Mouse (Mus musculus): ENCODE results near the gene Csdc2. TPM values are rescaled to one million over a fixed set of nuclear protein-coding genes. Genes with fewer than 3 reads are reported as not detected.

Gene Csdc2
- polyA plus RNA-seq, 1 experiment = 5.6 TPM

GRCm38 (mm10) chr15:81914668-81915067, 21.9 kb upstream of the Csdc2 start:
- 80% methylated on average over 5 of the region's 5 CpGs for WGBS
- peaks cover 2% of the 10 kb centered on the region for H3K36me3 ChIP-seq (ENCODE audit: control insufficient read depth, insufficient read depth, low read length)

GRCm38 (mm10) chr15:81915663-81916062, 20.9 kb upstream of the Csdc2 start:
- Histone ChIP-seq H3K4me1 (ENCODE audit: control insufficient read depth, insufficient read depth, low read length) (peaks cover 6% of the 10 kb centered on the region; the same call in 1 of the 2 replicates), H3K27me3 (replicated peaks; ENCODE audit: control insufficient read depth, insufficient read depth, low read length) (no peaks in the 10 kb centered on the region), H3K4me3 (ENCODE audit: insufficient read depth, low read depth, low read length) (no peak overlapping the region), H3K36me3 (ENCODE audit: control insufficient read depth, insufficient read depth, low read length) (peaks cover 2% of the 10 kb centered on the region), H3K27ac (ENCODE audit: insufficient read depth, low read depth, low read length) (no peak overlapping the region)
- DNase-seq = no peak
- 52% methylated on average over 5 of the region's 5 CpGs for WGBS
- TF ChIP-seq POLR2A (IDR thresholded peaks at IDR 0.05; ENCODE audit: low read depth, low read length) (no peak), CTCF (conservative IDR thresholded peaks at IDR 0.05; ENCODE audit: insufficient read depth, insufficient read length, low read depth, low read length) (no peak)

More at GRCm38 (mm10) chr15:81914668-81915067, 21.9 kb upstream of the Csdc2 start:
- no peaks in the 10 kb centered on the region for H3K27me3 ChIP-seq (replicated peaks; ENCODE audit: control insufficient read depth, insufficient read depth, low read length)
- H3K4me3 ChIP-seq (ENCODE audit: insufficient read depth, low read depth, low read length) = no peak overlapping the region
- peaks cover 6% of the 10 kb centered on the region; the same call in 1 of the 2 replicates for H3K4me1 ChIP-seq (ENCODE audit: control insufficient read depth, insufficient read depth, low read length)
- H3K27ac ChIP-seq (ENCODE audit: insufficient read depth, low read depth, low read length) = no peak overlapping the region
- no peak for DNase-seq
- no peak for TF ChIP-seq POLR2A (IDR thresholded peaks at IDR 0.05; ENCODE audit: low read depth, low read length)
- no peak for TF ChIP-seq CTCF (conservative IDR thresholded peaks at IDR 0.05; ENCODE audit: insufficient read depth, insufficient read length, low read depth, low read length)

GRCm38 (mm10) chr15:81917201-81917600, 19.4 kb upstream of the Csdc2 start:
- no peaks in the 10 kb centered on the region for H3K27me3 ChIP-seq (replicated peaks; ENCODE audit: control insufficient read depth, insufficient read depth, low read length)
- H3K4me1 ChIP-seq (ENCODE audit: control insufficient read depth, insufficient read depth, low read length) = peaks cover 6% of the 10 kb centered on the region; the same call in 1 of the 2 replicates
- 69% methylated on average over 12 of the region's 12 CpGs for WGBS
- no peak overlapping the region for H3K4me3 ChIP-seq (ENCODE audit: insufficient read depth, low read depth, low read length)
- no peak overlapping the region for H3K27ac ChIP-seq (ENCODE audit: insufficient read depth, low read depth, low read length)
- TF ChIP-seq CTCF (conservative IDR thresholded peaks at IDR 0.05; ENCODE audit: insufficient read depth, insufficient read length, low read depth, low read length) (no peak), POLR2A (IDR thresholded peaks at IDR 0.05; ENCODE audit: low read depth, low read length) (no peak)
- no peak for DNase-seq
- H3K36me3 ChIP-seq (ENCODE audit: control insufficient read depth, insufficient read depth, low read length) = no peaks in the 10 kb centered on the region; the same call in 1 of the 2 replicates

- Histone ChIP-seq H3K27me3 (replicated peaks; ENCODE audit: control insufficient read depth, insufficient read depth, low read length) (no peaks in the 10 kb centered on the region), H3K36me3 (ENCODE audit: control insufficient read depth, insufficient read depth, low read length) (no peaks in the 10 kb centered on the region; the same call in 1 of the 2 replicates), H3K4me1 (ENCODE audit: control insufficient read depth, insufficient read depth, low read length) (peaks cover 6% of the 10 kb centered on the region; the same call in 1 of the 2 replicates), H3K4me3 (ENCODE audit: insufficient read depth, low read depth, low read length) (no peak overlapping the region), H3K27ac (ENCODE audit: insufficient read depth, low read depth, low read length) (no peak overlapping the region)
- peak; percentile 98 for TF ChIP-seq CTCF (conservative IDR thresholded peaks at IDR 0.05; ENCODE audit: insufficient read depth, insufficient read length, low read depth, low read length)
- no peak for TF ChIP-seq POLR2A (IDR thresholded peaks at IDR 0.05; ENCODE audit: low read depth, low read length)
- DNase-seq = peak; percentile 78
- 56% methylated on average over 6 of the region's 6 CpGs for WGBS
Observed at GRCm38 (mm10) chr15:81917621-81918463, 18.7 kb upstream of the Csdc2 start.

GRCm38 (mm10) chr15:81919062-81919461, 17.5 kb upstream of the Csdc2 start:
- peak; percentile 64 for DNase-seq
- H3K4me3 ChIP-seq (ENCODE audit: insufficient read depth, low read depth, low read length) = no peak overlapping the region
- no peaks in the 10 kb centered on the region; the same call in 1 of the 2 replicates for H3K36me3 ChIP-seq (ENCODE audit: control insufficient read depth, insufficient read depth, low read length)
- H3K27ac ChIP-seq (ENCODE audit: insufficient read depth, low read depth, low read length) = no peak overlapping the region
- 32% methylated on average over 5 of the region's 5 CpGs for WGBS
- TF ChIP-seq POLR2A (IDR thresholded peaks at IDR 0.05; ENCODE audit: low read depth, low read length) (no peak), CTCF (conservative IDR thresholded peaks at IDR 0.05; ENCODE audit: insufficient read depth, insufficient read length, low read depth, low read length) (no peak)
- H3K4me1 ChIP-seq (ENCODE audit: control insufficient read depth, insufficient read depth, low read length) = peaks cover 6% of the 10 kb centered on the region; the same call in 1 of the 2 replicates
- no peaks in the 10 kb centered on the region for H3K27me3 ChIP-seq (replicated peaks; ENCODE audit: control insufficient read depth, insufficient read depth, low read length)

- Histone ChIP-seq H3K27ac (ENCODE audit: insufficient read depth, low read depth, low read length) (no peak overlapping the region), H3K4me3 (ENCODE audit: insufficient read depth, low read depth, low read length) (no peak overlapping the region), H3K27me3 (replicated peaks; ENCODE audit: control insufficient read depth, insufficient read depth, low read length) (no peaks in the 10 kb centered on the region), H3K36me3 (ENCODE audit: control insufficient read depth, insufficient read depth, low read length) (no peaks in the 10 kb centered on the region), H3K4me1 (ENCODE audit: control insufficient read depth, insufficient read depth, low read length) (peaks cover 11% of the 10 kb centered on the region; the same call in 1 of the 2 replicates)
- WGBS = 84% methylated on average over 10 of the region's 10 CpGs
- no peak for TF ChIP-seq POLR2A (IDR thresholded peaks at IDR 0.05; ENCODE audit: low read depth, low read length)
- TF ChIP-seq CTCF (conservative IDR thresholded peaks at IDR 0.05; ENCODE audit: insufficient read depth, insufficient read length, low read depth, low read length) = no peak
- DNase-seq = no peak
Observed at GRCm38 (mm10) chr15:81920546-81921217, 15.9 kb upstream of the Csdc2 start.

- H3K27me3 ChIP-seq (replicated peaks; ENCODE audit: control insufficient read depth, insufficient read depth, low read length) = no peaks in the 10 kb centered on the region
- H3K4me3 ChIP-seq (ENCODE audit: insufficient read depth, low read depth, low read length) = no peak overlapping the region
- H3K27ac ChIP-seq (ENCODE audit: insufficient read depth, low read depth, low read length) = no peak overlapping the region
- H3K4me1 ChIP-seq (ENCODE audit: control insufficient read depth, insufficient read depth, low read length) = peaks cover 11% of the 10 kb centered on the region; the same call in 1 of the 2 replicates
- WGBS = 62% methylated on average over 5 of the region's 5 CpGs
- no peaks in the 10 kb centered on the region for H3K36me3 ChIP-seq (ENCODE audit: control insufficient read depth, insufficient read depth, low read length)
- TF ChIP-seq POLR2A (IDR thresholded peaks at IDR 0.05; ENCODE audit: low read depth, low read length) = no peak
- TF ChIP-seq CTCF (conservative IDR thresholded peaks at IDR 0.05; ENCODE audit: insufficient read depth, insufficient read length, low read depth, low read length) = no peak
- no peak for DNase-seq
Observed at GRCm38 (mm10) chr15:81921255-81921654, 15.3 kb upstream of the Csdc2 start.
